Mouse (Mus musculus) G1E (cell line): Measurements from ENCODE around the gene Ptprg.

Experiments used
- CTCF ChIP-seq: IDR thresholded peaks from 2 replicates; pipeline ENCODE4 v1.5.1; 2012; ENCODE audit warnings: low read depth, low read length, inconsistent platforms, mixed read lengths
- GATA1 ChIP-seq: IDR thresholded peaks from 2 replicates; pipeline ENCODE4 v1.6.1; 2012; ENCODE audit warnings: borderline replicate concordance, low read length, inconsistent platforms, mixed read lengths
- TAL1 ChIP-seq: conservative IDR thresholded peaks from 2 replicates; pipeline ENCODE4 v1.6.1; 2012; ENCODE audit warnings: low read depth, low read length, inconsistent platforms, mixed read lengths

DNA sequence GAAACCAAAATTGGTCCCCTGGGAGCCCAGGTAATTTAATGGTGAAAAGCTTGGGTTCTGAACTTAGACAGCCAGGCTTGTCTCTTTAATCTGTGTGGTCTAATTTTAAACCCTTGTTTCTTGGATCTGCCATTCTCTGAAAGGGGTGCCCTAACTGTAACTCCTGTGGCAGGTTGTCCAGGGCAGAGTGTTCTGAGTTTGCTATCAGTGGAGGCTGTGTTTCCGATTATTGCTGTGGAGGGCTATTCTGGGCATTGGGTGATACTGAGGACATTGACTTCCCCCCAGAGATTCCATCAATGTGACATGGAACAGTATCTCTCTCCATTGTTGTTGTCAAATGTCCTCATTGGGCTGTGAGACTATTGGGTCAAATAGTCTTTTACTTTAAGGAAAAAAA is 134.2 kb downstream of the Ptprg start:
- TF ChIP-seq CTCF (no peak), GATA1 (no peak), TAL1 (no peak)
